In the genomic region with DNA sequence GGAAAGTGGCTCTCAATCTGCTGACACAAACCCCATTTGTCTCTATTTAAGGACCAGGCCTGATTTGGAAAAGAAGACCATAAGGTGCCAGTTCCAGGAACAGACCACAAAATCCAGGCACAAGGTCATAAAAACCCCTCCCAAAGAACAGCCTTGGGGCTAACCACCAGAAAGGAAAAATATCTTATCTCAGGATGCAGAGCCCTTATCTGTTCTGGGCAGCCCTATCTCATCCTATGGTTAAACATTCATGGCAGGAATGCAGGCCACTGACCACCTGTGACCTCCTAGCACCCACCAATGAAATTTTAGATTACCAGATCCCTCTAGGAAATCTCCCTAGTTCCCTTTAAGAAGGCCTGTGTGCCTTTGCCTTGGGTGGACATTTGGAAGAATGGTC, we compare ENCODE assay signal across 24 mouse cellular contexts. TPM values are rescaled to one million over a fixed set of nuclear protein-coding genes. Genes with fewer than 3 reads are reported as not detected.
DNase-seq lines count a peak whose midpoint lies in the region; ATAC-seq and TF ChIP-seq lines count a peak whose summit lies in the region.
"Had no signal": no experiment of that assay in that cellular context is flagged by ENCODE, and none has a peak within 500 bp of the region (broad histone marks: within the 10 kb centered on the region; RNA-seq: fewer than 3 reads in every experiment).

No protein-coding gene starts in this region.

- H3K27ac ChIP-seq in cerebellum, adult 2 months (ENCODE audit: insufficient read depth, low read length): no peak overlapping the region
- H3K27ac ChIP-seq: embryonic facial prominence, embryonic 10.5 days; embryonic facial prominence, embryonic 12.5 days; forebrain, embryonic 13.5 days; forebrain, embryonic 15.5 days had no signal

- ATAC-seq in G1E (ENCODE audit: extremely low read depth, insufficient number of reproducible peaks, low FRiP score, poor library complexity, severe bottlenecking): peak; percentile 72
- peak; percentile 48 for ATAC-seq in common myeloid progenitor, adult 5-6 weeks (replicated peaks; ENCODE audit: low read depth, poor library complexity, severe bottlenecking)
- ATAC-seq: activated CD4-positive, CD25-positive, alpha-beta regulatory T cell, adult 4 months; CD4-positive, CD25-positive, alpha-beta regulatory T cell, adult 4 months; forebrain, embryonic 13.5 days; forebrain, embryonic 15.5 days; forebrain, postnatal 0 days; Patski had no signal

- H3K4me1 ChIP-seq in G1E (ENCODE audit: insufficient read depth, low read depth, low read length): peaks cover 44% of the 10 kb centered on the region
- no peaks in the 10 kb centered on the region for H3K4me1 ChIP-seq in cerebellum, adult 2 months (ENCODE audit: control insufficient read depth, insufficient read depth, low read length)
- H3K4me1 ChIP-seq: embryonic facial prominence, embryonic 10.5 days; embryonic facial prominence, embryonic 12.5 days; forebrain, embryonic 13.5 days; forebrain, embryonic 15.5 days had no signal

- peak; percentile 95 for DNase-seq in 416B (ENCODE audit: low read depth)
- DNase-seq in G1E (ENCODE audit: low spot score): no peak
- peak; percentile 75 for DNase-seq in yolk sac, embryonic 10.5 days (ENCODE audit: low spot score)
- no peak for DNase-seq in cerebellum, postnatal 10 days
- DNase-seq in layer of hippocampus, adult 9-10 months (ENCODE audit: low spot score): no peak
- DNase-seq in cerebellum, adult 2 months: no peak
- DNase-seq: adrenal gland, adult 8-10 months; adrenal gland, postnatal 14 days; adrenal gland, postnatal 36 days; B cell, adult 2 months; cerebellum, adult 11-12 months; cerebellum, adult 8-10 months; cerebellum, postnatal 14 days; cerebellum, postnatal 36 days; forebrain, postnatal 0 days had no signal

- peaks cover 28% of the 10 kb centered on the region for H3K27me3 ChIP-seq in G1E (ENCODE audit: insufficient read depth, low read length)
- H3K27me3 ChIP-seq in cerebellum, adult 2 months (ENCODE audit: control insufficient read depth, insufficient read depth, low read length): no peaks in the 10 kb centered on the region; the same call in 1 of the 2 replicates
- H3K27me3 ChIP-seq: CH12.LX; embryonic facial prominence, embryonic 12.5 days; forebrain, embryonic 13.5 days; forebrain, embryonic 15.5 days; Patski had no signal

- H3K9me3 ChIP-seq in G1E (replicated peaks): peaks cover 9% of the 10 kb centered on the region
- H3K9me3 ChIP-seq: embryonic facial prominence, embryonic 10.5 days; embryonic facial prominence, embryonic 12.5 days; forebrain, embryonic 13.5 days; forebrain, embryonic 15.5 days had no signal

- TF ChIP-seq CTCF in G1E (IDR thresholded peaks at IDR 0.05; ENCODE audit: low read depth, low read length): no peak
- TF ChIP-seq CTCF in cerebellum, adult 2 months (IDR thresholded peaks at IDR 0.05; ENCODE audit: borderline replicate concordance, insufficient read depth, low read depth, low read length): no peak

- no peaks in the 10 kb centered on the region for H3K36me3 ChIP-seq in G1E (replicated peaks)
- H3K36me3 ChIP-seq: embryonic facial prominence, embryonic 10.5 days; embryonic facial prominence, embryonic 12.5 days; forebrain, embryonic 15.5 days had no signal

- no peak overlapping the region for H3K4me3 ChIP-seq in G1E (ENCODE audit: low read depth, low read length)
- H3K4me3 ChIP-seq in cerebellum, adult 2 months (replicated peaks; ENCODE audit: insufficient read depth, low read depth, low read length): no peak overlapping the region
- H3K4me3 ChIP-seq: embryonic facial prominence, embryonic 10.5 days; embryonic facial prominence, embryonic 12.5 days; forebrain, embryonic 13.5 days; forebrain, embryonic 15.5 days had no signal

- TF ChIP-seq POLR2A in cerebellum, adult 2 months (IDR thresholded peaks at IDR 0.05; ENCODE audit: borderline replicate concordance, insufficient read depth, low read length): no peak

RNA-seq across cellular contexts. Expression of a gene that starts 30.5 kb away (rescaled TPM):
- 31.5 and 37.4 TPM in 2 replicates for total RNA-seq in G1E (2014; fragmentation: Nextera tagmentation)
- 82.0 and 91.4 TPM in 2 replicates for total RNA-seq in G1E (2017)
- 176 and 177 TPM in 2 replicates for polyA plus RNA-seq in G1E (2012)
- total RNA-seq in common myeloid progenitor, adult 5-6 weeks (2017): 39.5 and 47.0 TPM in 2 replicates
- polyA plus RNA-seq in cerebellum, adult 2 months (2012; rRNA removed): 202 and 210 TPM in 2 replicates

RNA-seq across cellular contexts. Expression of a gene that starts 40.0 kb away (rescaled TPM):
- total RNA-seq in G1E (2014; fragmentation: Nextera tagmentation): 35.0 and 40.4 TPM in 2 replicates
- 54.8 and 59.3 TPM in 2 replicates for total RNA-seq in G1E (2017)
- polyA plus RNA-seq in G1E (2012): 8.7 and 9.9 TPM in 2 replicates
- total RNA-seq in common myeloid progenitor, adult 5-6 weeks (2017): 93.8 and 107 TPM in 2 replicates
- 11.3 and 12.3 TPM in 2 replicates for polyA plus RNA-seq in cerebellum, adult 2 months (2012; rRNA removed)

RNA-seq across cellular contexts. Expression of a gene that starts 40.3 kb away (rescaled TPM):
- total RNA-seq in G1E (2014; fragmentation: Nextera tagmentation) (8.5 and 9.9 TPM in 2 replicates), G1E (2017) (9.2 and 13.4 TPM in 2 replicates)
- polyA plus RNA-seq in G1E (2012): 14.1 and 18.2 TPM in 2 replicates
- total RNA-seq in common myeloid progenitor, adult 5-6 weeks (2017): 7.9 and 13.2 TPM in 2 replicates
- 4.6 and 5.7 TPM in 2 replicates for polyA plus RNA-seq in cerebellum, adult 2 months (2012; rRNA removed)

Comparison
In these comparisons a context has a peak if more than half of its experiments do, and no peak if none do; other contexts are left out.
1. DNase-seq: peak in 416B (single experiment) and yolk sac, embryonic 10.5 days (single experiment); none in G1E (single experiment), cerebellum, postnatal 10 days (0 of 2), layer of hippocampus, adult 9-10 months (single experiment) and cerebellum, adult 2 months (0 of 2).